Mouse (Mus musculus) embryonic fibroblast, embryonic 13.5 days (primary cell): ENCODE data around the gene Cobl.

Experiments used
- CTCF ChIP-seq: IDR thresholded peaks from 2 replicates; pipeline ENCODE4 v1.5.1; 2011; ENCODE audit warnings: mild to moderate bottlenecking, control low read depth, low read length, moderate library complexity, borderline replicate concordance; ENCODE audit not compliant: insufficient read depth
- POLR2A ChIP-seq: IDR thresholded peaks from 2 replicates; pipeline ENCODE4 v1.6.1; 2011; ENCODE audit warnings: low read depth, mild to moderate bottlenecking, control low read depth, low read length, moderate library complexity

- TF ChIP-seq CTCF (no peak), POLR2A (no peak)
Observed at GRCm38 (mm10) chr11:12231481-12232035, 233.2 kb downstream of the Cobl start.
